Mouse (Mus musculus): ENCODE measurements at regions not wholly inside any gene's neighbourhood (a gene's known extent, or its start where the extent isn't known, plus 50 kb on each side); places are given as distances from the start of the nearest gene placed in this dataset.

- TF ChIP-seq USF2 (conservative IDR thresholded peaks at IDR 0.05; ENCODE audit: low read depth, low read length) (no peak), USF1 (IDR thresholded peaks at IDR 0.05; ENCODE audit: low read depth, low read length) (no peak)
Measured at GRCm38 (mm10) chr5:58705561-58705960, 987.8 kb downstream of the Pcdh7 start.

Data from CH12.LX (cell line).